Mouse (Mus musculus) CD4-positive helper T cell, adult 2 months (primary cell): ENCODE results near the gene Dagla.

ENCODE experiments used
- DNase-seq: peaks from one replicate; pipeline ENCODE4 v3.0.0-alpha.2; 2012; ENCODE audit warnings: low read depth, missing footprints, low spot score

The Dagla gene

GRCm38 (mm10) chr19:10304810-10305544, at the start of gene Dagla:
TSS of gene Dagla (minus strand) at chr19:10304877.
- DNase-seq, result peak; percentile 40

- no peak for DNase-seq
Measured at GRCm38 (mm10) chr19:10352218-10352617, 47.5 kb upstream of the Dagla start.

GRCm38 (mm10) chr19:10347628-10348273, 43.1 kb upstream of the Dagla start:
- DNase-seq, result no peak

- DNase-seq, result peak; percentile 7
Measured at GRCm38 (mm10) chr19:10345696-10346095, 41.0 kb upstream of the Dagla start.

- DNase-seq, result no peak
Measured at GRCm38 (mm10) chr19:10343866-10344265, 39.2 kb upstream of the Dagla start.

GRCm38 (mm10) chr19:10341817-10342439, 37.3 kb upstream of the Dagla start:
- DNase-seq, result no peak

- DNase-seq, result no peak
Measured at GRCm38 (mm10) chr19:10341152-10341551, 36.5 kb upstream of the Dagla start.

GRCm38 (mm10) chr19:10340661-10341060, 36.0 kb upstream of the Dagla start:
- DNase-seq, result no peak

GRCm38 (mm10) chr19:10339271-10339670, 34.6 kb upstream of the Dagla start:
- no peak for DNase-seq

- DNase-seq, result no peak
Measured at GRCm38 (mm10) chr19:10338724-10339123, 34.0 kb upstream of the Dagla start.

GRCm38 (mm10) chr19:10334467-10334866, 29.8 kb upstream of the Dagla start:
- no peak for DNase-seq

GRCm38 (mm10) chr19:10333545-10334252, 29.0 kb upstream of the Dagla start:
- DNase-seq, result peak; percentile 21

GRCm38 (mm10) chr19:10331706-10332105, 27.0 kb upstream of the Dagla start:
- no peak for DNase-seq

GRCm38 (mm10) chr19:10329033-10329432, 24.4 kb upstream of the Dagla start:
- DNase-seq, result no peak

GRCm38 (mm10) chr19:10326609-10327008, 21.9 kb upstream of the Dagla start:
- no peak for DNase-seq

- no peak for DNase-seq
Measured at GRCm38 (mm10) chr19:10323860-10324259, 19.2 kb upstream of the Dagla start.

- no peak for DNase-seq
Measured at GRCm38 (mm10) chr19:10323362-10323837, 18.7 kb upstream of the Dagla start.

GRCm38 (mm10) chr19:10317795-10318194, 13.1 kb upstream of the Dagla start:
- no peak for DNase-seq

GRCm38 (mm10) chr19:10317358-10317757, 12.7 kb upstream of the Dagla start:
- no peak for DNase-seq

GRCm38 (mm10) chr19:10316956-10317355, 12.3 kb upstream of the Dagla start:
- DNase-seq, result no peak

- DNase-seq, result no peak
Measured at GRCm38 (mm10) chr19:10312072-10312471, 7.4 kb upstream of the Dagla start.

GRCm38 (mm10) chr19:10308990-10309389, 4.3 kb upstream of the Dagla start:
- DNase-seq, result no peak
